Mouse (Mus musculus): Measurements from ENCODE around the gene Fuom.

- no peak for TF ChIP-seq POLR2A (IDR thresholded peaks at IDR 0.05; ENCODE audit: borderline replicate concordance, extremely low read depth, insufficient read depth, insufficient read length, poor library complexity, severe bottlenecking)
- peak; percentile 84 for TF ChIP-seq CTCF (IDR thresholded peaks at IDR 0.05; ENCODE audit: borderline replicate concordance, extremely low read depth, insufficient read depth, insufficient read length)
Observed at GRCm38 (mm10) chr7:140078711-140079110, 23.5 kb downstream of the Fuom start.
